Mouse (Mus musculus) embryonic fibroblast, embryonic 13.5 days (primary cell): Measurements from ENCODE around the gene Tigd4. TPM values are rescaled to one million over a fixed set of nuclear protein-coding genes. Genes with fewer than 3 reads are reported as not detected.

Experiments
- H3K27ac ChIP-seq: 2 replicates; pipeline ENCODE4 v1.5.1; 2012; ENCODE audit warnings: low read length, control low read depth, inconsistent platforms; ENCODE audit not compliant: insufficient read depth
- H3K4me1 ChIP-seq: 2 replicates; pipeline ENCODE4 v1.6.1; 2011; ENCODE audit warnings: low read length; ENCODE audit not compliant: control insufficient read depth, insufficient read depth
- H3K4me3 ChIP-seq: 2 replicates; pipeline ENCODE4 v1.5.1; 2011; ENCODE audit warnings: mild to moderate bottlenecking, control low read depth, low read length; ENCODE audit not compliant: insufficient read depth
- CTCF ChIP-seq: IDR thresholded peaks from 2 replicates; pipeline ENCODE4 v1.5.1; 2011; ENCODE audit warnings: mild to moderate bottlenecking, control low read depth, low read length, moderate library complexity, borderline replicate concordance; ENCODE audit not compliant: insufficient read depth
- POLR2A ChIP-seq: IDR thresholded peaks from 2 replicates; pipeline ENCODE4 v1.6.1; 2011; ENCODE audit warnings: low read depth, mild to moderate bottlenecking, control low read depth, low read length, moderate library complexity
- polyA plus RNA-seq: library from polyadenylated mRNA; stranded (reverse); fragments of >200 nt; gene quantifications from 2 replicates; pipeline ENCODE4 v1.2.4, GENCODE M21; 2011; ENCODE audit warnings: low read depth; ENCODE audit not compliant: missing spikeins, insufficient read length

Tigd4 gene
- polyA plus RNA-seq, 1 experiment, result not detected

DNA sequence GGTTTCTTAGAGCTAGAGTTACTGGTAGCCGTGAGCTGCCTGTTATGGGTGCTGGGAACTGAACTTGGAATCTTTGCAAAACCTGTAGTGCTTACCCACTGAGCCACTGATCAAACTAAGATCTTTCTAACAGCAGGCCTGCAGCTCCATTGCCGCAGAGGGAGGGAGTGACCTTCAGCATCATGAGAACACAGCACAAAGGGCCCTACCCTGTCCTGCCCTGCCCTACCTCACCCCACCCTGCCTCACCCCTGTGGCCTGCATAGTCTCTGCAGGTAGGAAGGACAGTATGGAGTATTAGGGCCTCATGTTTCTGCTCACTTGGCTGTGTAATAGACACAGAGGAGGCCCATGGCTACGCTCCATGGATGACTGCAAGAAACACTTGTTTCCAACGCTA, 45.5 kb downstream of the Tigd4 start:
- no peak overlapping the region for H3K27ac ChIP-seq
- no peaks in the 10 kb centered on the region for H3K4me1 ChIP-seq
- TF ChIP-seq POLR2A (no peak), CTCF (no peak)
- no peak overlapping the region for H3K4me3 ChIP-seq

DNA sequence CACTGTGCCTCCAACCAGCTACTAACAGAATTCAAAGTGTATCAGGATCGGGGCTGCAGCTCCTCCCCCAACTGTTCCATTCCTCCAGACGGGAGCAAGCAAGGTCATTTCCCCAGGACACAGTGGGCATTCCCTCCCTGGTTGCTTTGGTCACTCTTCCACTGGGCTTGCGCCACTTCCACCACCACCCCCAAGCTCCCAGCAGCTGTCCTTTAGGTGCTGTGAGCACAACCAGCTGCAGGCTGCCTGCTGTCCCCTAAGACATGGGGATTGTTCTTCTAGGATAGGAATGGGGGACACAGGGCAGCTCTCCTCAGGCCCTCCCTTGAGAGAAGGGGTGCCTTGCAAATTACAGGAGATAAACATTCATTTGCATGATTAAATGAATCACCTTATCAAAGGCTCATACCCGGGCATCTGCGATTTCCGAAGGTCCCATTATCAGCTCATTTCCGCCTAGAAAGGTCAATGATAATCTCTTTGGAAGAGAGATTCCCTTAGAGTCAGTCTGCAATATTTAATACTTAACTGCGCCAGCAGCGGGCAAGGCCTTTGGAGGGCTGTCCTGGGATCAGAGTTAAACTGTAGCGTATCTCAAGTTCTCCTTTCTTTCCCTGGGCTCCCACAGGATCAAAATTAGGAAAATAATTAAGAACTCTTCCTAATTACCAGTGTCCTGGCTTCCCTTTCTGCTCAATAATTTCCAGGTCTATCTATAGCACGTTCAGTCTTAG, 46.6 kb downstream of the Tigd4 start:
- no peak overlapping the region for H3K27ac ChIP-seq
- H3K4me1 ChIP-seq, result no peaks in the 10 kb centered on the region
- H3K4me3 ChIP-seq, result no peak overlapping the region
- no peak for TF ChIP-seq POLR2A
- TF ChIP-seq CTCF, result no peak

GRCm38 (mm10) chr3:84640536-84640935, 47.2 kb downstream of the Tigd4 start:
- TF ChIP-seq POLR2A (no peak), CTCF (no peak)
- H3K27ac ChIP-seq, result no peak overlapping the region
- H3K4me3 ChIP-seq, result no peak overlapping the region
- H3K4me1 ChIP-seq, result no peaks in the 10 kb centered on the region

GRCm38 (mm10) chr3:84641391-84641790, 48.0 kb downstream of the Tigd4 start:
- no peaks in the 10 kb centered on the region for H3K4me1 ChIP-seq
- no peak overlapping the region for H3K4me3 ChIP-seq
- no peak overlapping the region for H3K27ac ChIP-seq
- TF ChIP-seq CTCF, result no peak
- no peak for TF ChIP-seq POLR2A

GRCm38 (mm10) chr3:84642942-84643341, 49.6 kb downstream of the Tigd4 start:
- no peak overlapping the region for H3K4me3 ChIP-seq
- no peak for TF ChIP-seq CTCF
- TF ChIP-seq POLR2A, result no peak
- no peaks in the 10 kb centered on the region for H3K4me1 ChIP-seq
- no peak overlapping the region for H3K27ac ChIP-seq

DNA sequence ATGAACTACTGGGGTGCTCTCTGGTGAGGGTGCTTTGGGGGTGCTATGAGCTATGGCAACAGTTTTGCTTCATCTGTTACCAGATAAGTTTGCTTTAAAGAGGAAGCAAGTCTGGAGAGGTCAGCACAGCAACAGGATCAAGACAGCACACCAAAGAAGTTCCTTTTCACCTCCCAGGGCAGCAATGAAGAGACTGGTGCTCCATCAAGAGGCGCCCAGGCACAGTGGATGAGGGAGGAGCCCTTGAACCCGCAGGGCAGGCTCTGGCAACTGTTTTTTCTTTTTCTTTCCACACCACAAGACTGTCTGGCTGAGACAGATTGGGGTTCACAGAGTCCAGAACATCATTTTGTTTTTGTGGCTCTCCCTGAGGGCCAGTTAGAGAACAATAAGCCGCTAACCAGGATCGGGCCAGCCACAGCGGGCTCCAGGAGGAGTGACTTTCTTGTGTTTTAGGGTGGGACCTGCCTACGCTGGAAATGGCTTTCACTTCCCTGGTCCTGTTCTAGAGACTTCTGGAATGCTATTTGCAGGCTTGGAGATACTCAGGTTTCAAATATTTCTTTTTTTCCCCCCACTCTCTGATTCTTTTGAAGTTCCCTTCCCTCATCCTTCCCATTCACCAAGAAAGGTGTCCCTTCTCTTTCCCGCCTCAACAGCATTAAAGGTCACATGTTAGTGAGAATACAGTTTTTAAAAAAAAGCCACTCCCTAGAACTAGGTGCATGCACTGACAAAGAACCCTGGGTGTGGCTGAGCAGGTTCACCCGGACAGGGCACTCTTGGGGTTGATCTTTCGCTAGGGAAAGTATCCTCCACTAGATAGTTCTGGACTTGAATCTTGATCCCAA, 52.0 kb downstream of the Tigd4 start:
- no peak for TF ChIP-seq CTCF
- TF ChIP-seq POLR2A, result no peak
- Histone ChIP-seq H3K4me3 (no peak overlapping the region), H3K27ac (no peak overlapping the region), H3K4me1 (no peaks in the 10 kb centered on the region)

GRCm38 (mm10) chr3:84646007-84646290, 52.6 kb downstream of the Tigd4 start:
- Histone ChIP-seq H3K4me1 (no peaks in the 10 kb centered on the region), H3K4me3 (no peak overlapping the region), H3K27ac (no peak overlapping the region)
- TF ChIP-seq POLR2A (no peak), CTCF (no peak)

GRCm38 (mm10) chr3:84646331-84646845, 53.0 kb downstream of the Tigd4 start:
- Histone ChIP-seq H3K4me3 (no peak overlapping the region), H3K27ac (no peak overlapping the region), H3K4me1 (no peaks in the 10 kb centered on the region)
- TF ChIP-seq CTCF (no peak), POLR2A (no peak)

Other genes starting within 250 kb of the Tigd4 start
- gene Fhdc1, start 113.1 kb upstream of the Tigd4 start, polyA plus RNA-seq, result 9.7 and 13.2 TPM in 2 replicates
- gene Arfip1, start 10.9 kb upstream of the Tigd4 start, polyA plus RNA-seq, result 91.8 and 97.4 TPM in 2 replicates
- gene Tmem154, start 72.6 kb downstream of the Tigd4 start, polyA plus RNA-seq, result 3.3 and 6.7 TPM in 2 replicates
- gene Fbxw7, start 221.7 kb downstream of the Tigd4 start, polyA plus RNA-seq, result 17.8 and 18.9 TPM in 2 replicates